Mouse (Mus musculus) lung, postnatal 0 days (tissue): Measurements from ENCODE around the gene Hipk2. TPM values are rescaled to one million over a fixed set of nuclear protein-coding genes. Genes with fewer than 3 reads are reported as not detected.

Source experiments
- ATAC-seq: fragments of 200-750 bp; cut with Nextera tagmentation; 2 replicates; pipeline ENCODE4 v1.8.0; 2017; ENCODE audit warnings: moderate library complexity
- DNase-seq: peaks from one replicate; pipeline ENCODE4 v3.0.0-alpha.2; 2016; ENCODE audit warnings: low spot score
- H3K27ac ChIP-seq: fragments of 300-500 bp; sonication (generic); 2 replicates; pipeline ENCODE4 v1.5.1; 2014; ENCODE audit warnings: antibody characterized with exemption, mild to moderate bottlenecking, low read length, mixed read lengths
- H3K27me3 ChIP-seq: fragments of 300-500 bp; sonication (generic); replicated peaks from 2 replicates; pipeline ENCODE4 v1.6.1; 2014; ENCODE audit warnings: low read length, mixed read lengths; ENCODE audit not compliant: insufficient read depth
- H3K36me3 ChIP-seq: fragments of 300-500 bp; sonication (generic); 2 replicates; pipeline ENCODE4 v1.6.1; 2014; ENCODE audit warnings: low read length, mixed read lengths; ENCODE audit not compliant: insufficient read depth
- H3K4me1 ChIP-seq: fragments of 300-500 bp; sonication (generic); 2 replicates; pipeline ENCODE4 v1.6.1; 2014; ENCODE audit warnings: antibody characterized with exemption, low read depth, low read length, mixed read lengths; ENCODE audit not compliant: insufficient read depth
- H3K4me2 ChIP-seq: fragments of 300-500 bp; sonication (generic); replicated peaks from 2 replicates; pipeline ENCODE4 v1.6.1; 2014; ENCODE audit warnings: low read depth, mild to moderate bottlenecking, low read length, moderate library complexity, mixed read lengths
- H3K4me3 ChIP-seq: fragments of 300-500 bp; sonication (generic); 2 replicates; pipeline ENCODE4 v1.5.1; 2014; ENCODE audit warnings: low read depth, low read length
- H3K9ac ChIP-seq: fragments of 300-500 bp; sonication (generic); replicated peaks from 2 replicates; pipeline ENCODE4 v1.6.1; 2014; ENCODE audit warnings: low read depth, mild to moderate bottlenecking
- H3K9me3 ChIP-seq: fragments of 300-500 bp; sonication (generic); 2 replicates; pipeline ENCODE4 v1.6.1; 2016; ENCODE audit warnings: low read length, mixed read lengths
- CTCF ChIP-seq: IDR thresholded peaks from 2 replicates; pipeline ENCODE4 v1.5.1; 2016; ENCODE audit warnings: antibody characterized with exemption, mild to moderate bottlenecking
- EP300 ChIP-seq: IDR thresholded peaks from 2 replicates; pipeline ENCODE4 v1.6.1; 2016; ENCODE audit warnings: antibody characterized with exemption, mild to moderate bottlenecking, control low read depth
- WGBS: fragments of 180-500 bp; shearing (Covaris S2); extraction: QIAGEN DNeasy Blood & Tissue Kit; methylation state at CpG from one replicate; pipeline ENCODE4 v1.1.7; 2014; 5-methylcytosine and 5-hydroxymethylcytosine counted together
- polyA plus RNA-seq: library from polyadenylated mRNA; unstranded; fragments of >200 nt; fragmentation: Nextera tagmentation; extraction: Ambion mirVana; gene quantifications from 2 replicates; pipeline ENCODE4 v1.2.1, GENCODE M21; 2015

Gene Hipk2
- polyA plus RNA-seq, 1 experiment from 2014 or later = 18.4 TPM

GRCm38 (mm10) chr6:38688841-38689240, 187.1 kb downstream of the Hipk2 start:
- H3K27me3 ChIP-seq = no peaks in the 10 kb centered on the region
- H3K4me3 ChIP-seq = no peak overlapping the region
- WGBS = 80% methylated on average over 10 of the region's 10 CpGs
- TF ChIP-seq CTCF = no peak
- no peak for TF ChIP-seq EP300
- peak; percentile 40 for ATAC-seq
- H3K4me2 ChIP-seq = no peak overlapping the region
- DNase-seq = peak; percentile 58
- no peaks in the 10 kb centered on the region for H3K4me1 ChIP-seq
- H3K36me3 ChIP-seq = no peaks in the 10 kb centered on the region; the same call in 1 of the 2 replicates
- no peaks in the 10 kb centered on the region for H3K9me3 ChIP-seq
- no peak overlapping the region for H3K27ac ChIP-seq
- no peak overlapping the region for H3K9ac ChIP-seq

GRCm38 (mm10) chr6:38687216-38687615, 188.7 kb downstream of the Hipk2 start:
- DNase-seq = no peak
- 67% methylated on average over 11 of the region's 11 CpGs for WGBS

GRCm38 (mm10) chr6:38682532-38682931, 193.4 kb downstream of the Hipk2 start:
- Histone ChIP-seq H3K27me3 (no peaks in the 10 kb centered on the region), H3K9me3 (no peaks in the 10 kb centered on the region), H3K4me2 (no peak overlapping the region), H3K4me1 (no peaks in the 10 kb centered on the region), H3K9ac (no peak overlapping the region), H3K27ac (no peak overlapping the region), H3K4me3 (no peak overlapping the region), H3K36me3 (no peaks in the 10 kb centered on the region)
- WGBS = 61% methylated on average over 2 of the region's 2 CpGs
- TF ChIP-seq EP300 (no peak), CTCF (no peak)
- ATAC-seq (no peak), DNase-seq (no peak)

More at GRCm38 (mm10) chr6:38687216-38687615, 188.7 kb downstream of the Hipk2 start:
- Histone ChIP-seq H3K4me1 (no peaks in the 10 kb centered on the region), H3K4me2 (no peak overlapping the region), H3K27ac (no peak overlapping the region), H3K9me3 (no peaks in the 10 kb centered on the region), H3K9ac (no peak overlapping the region), H3K36me3 (no peaks in the 10 kb centered on the region; the same call in 1 of the 2 replicates), H3K4me3 (no peak overlapping the region), H3K27me3 (no peaks in the 10 kb centered on the region)
- ATAC-seq = no peak
- TF ChIP-seq CTCF = peak; percentile 74
- no peak for TF ChIP-seq EP300

- Histone ChIP-seq H3K27me3 (no peaks in the 10 kb centered on the region), H3K36me3 (no peaks in the 10 kb centered on the region), H3K9ac (no peak overlapping the region), H3K4me3 (no peak overlapping the region), H3K9me3 (no peaks in the 10 kb centered on the region), H3K4me1 (no peaks in the 10 kb centered on the region), H3K4me2 (no peak overlapping the region), H3K27ac (no peak overlapping the region)
- 72% methylated on average over 9 of the region's 9 CpGs for WGBS
- TF ChIP-seq EP300 = no peak
- TF ChIP-seq CTCF = no peak
- no peak for ATAC-seq
- DNase-seq = no peak
Observed at GRCm38 (mm10) chr6:38677629-38678028, 198.3 kb downstream of the Hipk2 start.

- H3K9me3 ChIP-seq = no peaks in the 10 kb centered on the region
- H3K9ac ChIP-seq = no peak overlapping the region
- no peaks in the 10 kb centered on the region for H3K27me3 ChIP-seq
- no peaks in the 10 kb centered on the region for H3K36me3 ChIP-seq
- H3K4me3 ChIP-seq = no peak overlapping the region
- TF ChIP-seq EP300 = no peak
- no peak for TF ChIP-seq CTCF
- H3K4me1 ChIP-seq = no peaks in the 10 kb centered on the region
- no peak for ATAC-seq
- H3K4me2 ChIP-seq = no peak overlapping the region
- H3K27ac ChIP-seq = no peak overlapping the region
- 64% methylated on average over 14 of the region's 14 CpGs for WGBS
- no peak for DNase-seq
Observed at GRCm38 (mm10) chr6:38676723-38677122, 199.2 kb downstream of the Hipk2 start.

GRCm38 (mm10) chr6:38676217-38676616, 199.7 kb downstream of the Hipk2 start:
- H3K9ac ChIP-seq = no peak overlapping the region
- no peaks in the 10 kb centered on the region for H3K36me3 ChIP-seq
- H3K27ac ChIP-seq = no peak overlapping the region
- TF ChIP-seq EP300 = no peak
- TF ChIP-seq CTCF = no peak
- H3K4me1 ChIP-seq = no peaks in the 10 kb centered on the region
- ATAC-seq (no peak), DNase-seq (no peak)
- no peak overlapping the region for H3K4me2 ChIP-seq
- H3K27me3 ChIP-seq = no peaks in the 10 kb centered on the region
- 64% methylated on average over 6 of the region's 6 CpGs for WGBS
- H3K4me3 ChIP-seq = no peak overlapping the region
- H3K9me3 ChIP-seq = no peaks in the 10 kb centered on the region

- H3K4me3 ChIP-seq = no peak overlapping the region
- H3K27me3 ChIP-seq = no peaks in the 10 kb centered on the region
- no peak overlapping the region for H3K9ac ChIP-seq
- DNase-seq = no peak
- H3K27ac ChIP-seq = no peak overlapping the region
- H3K9me3 ChIP-seq = no peaks in the 10 kb centered on the region
- H3K36me3 ChIP-seq = no peaks in the 10 kb centered on the region
- H3K4me2 ChIP-seq = no peak overlapping the region
- H3K4me1 ChIP-seq = no peaks in the 10 kb centered on the region
- no peak for TF ChIP-seq EP300
- no peak for TF ChIP-seq CTCF
- ATAC-seq = no peak
- 80% methylated on average over 3 of the region's 3 CpGs for WGBS
Observed at GRCm38 (mm10) chr6:38672011-38672410, 204.0 kb downstream of the Hipk2 start.
